Mouse (Mus musculus): ENCODE measurements around the gene Pot1b. TPM values are rescaled to one million over a fixed set of nuclear protein-coding genes. Genes with fewer than 3 reads are reported as not detected.

Pot1b gene
- 7.9 and 16.0 TPM in 2 replicates for polyA plus RNA-seq (2011; ENCODE audit: insufficient read depth, insufficient read length, low replicate concordance, missing spikeins)

DNA sequence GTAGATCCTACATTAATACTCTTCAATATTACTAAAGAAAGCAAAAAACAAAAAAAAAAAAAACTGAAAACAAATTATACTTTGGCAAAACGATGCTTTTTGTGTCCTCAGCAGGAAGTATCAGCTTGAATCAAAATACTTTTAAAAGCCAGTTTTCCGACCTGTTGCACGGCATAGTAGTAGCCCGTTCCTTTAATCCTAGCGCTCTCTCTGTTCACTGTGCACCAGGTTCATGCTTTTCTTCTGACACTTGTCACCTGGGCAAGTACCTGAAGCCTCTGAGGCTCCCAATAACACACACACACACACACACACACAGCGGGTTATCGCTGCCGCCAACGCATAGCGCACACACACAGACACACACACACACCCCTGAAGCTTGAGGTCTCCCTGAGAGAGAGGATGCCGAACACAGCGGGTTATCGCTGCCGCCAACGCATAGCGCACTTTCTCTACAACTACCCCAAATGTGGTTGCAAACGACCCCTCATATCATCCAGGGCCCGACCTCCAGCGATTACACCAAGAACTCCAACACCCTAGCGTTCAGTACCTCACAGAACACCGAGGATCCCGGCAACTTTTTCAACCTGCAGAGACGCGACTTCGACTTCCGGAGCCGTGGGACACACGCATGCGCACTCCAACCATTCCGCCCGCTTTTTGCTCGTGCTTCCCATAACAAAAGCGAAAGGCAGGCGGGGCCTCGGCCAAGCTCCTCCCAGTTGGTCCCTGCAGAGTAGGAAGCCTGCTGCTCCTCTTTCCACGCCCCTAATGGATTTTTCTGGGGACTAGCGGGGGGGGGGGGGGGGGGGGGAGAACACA lies at the start of gene Pot1b:
TSS of gene Pot1b (minus strand) at position 645 of the 828 bp plus-strand sequence.
- under 1% methylated on average over 37 of the region's 37 CpGs for WGBS
- TF ChIP-seq POLR2A (IDR thresholded peaks at IDR 0.05; ENCODE audit: borderline replicate concordance, control insufficient read depth, low read depth, low read length): 0 out of 2 replicates have a peak, but pooled peaks have one; percentile 29
- TF ChIP-seq CTCF (IDR thresholded peaks at IDR 0.05; ENCODE audit: control insufficient read depth, insufficient read depth, low read length): no peak; the same call in 1 of the 2 replicates
- Histone ChIP-seq H3K27ac (ENCODE audit: control insufficient read depth, insufficient read depth, low read depth, low read length, poor library complexity) (peak within 1 kb of the TSS; percentile 58), H3K4me3 (replicated peaks; ENCODE audit: control insufficient read depth, low read depth, low read length) (peak within 1 kb of the TSS; percentile 99), H3K4me1 (ENCODE audit: control insufficient read depth, insufficient read depth, low read length) (no peaks in the 10 kb centered on the region)

DNA sequence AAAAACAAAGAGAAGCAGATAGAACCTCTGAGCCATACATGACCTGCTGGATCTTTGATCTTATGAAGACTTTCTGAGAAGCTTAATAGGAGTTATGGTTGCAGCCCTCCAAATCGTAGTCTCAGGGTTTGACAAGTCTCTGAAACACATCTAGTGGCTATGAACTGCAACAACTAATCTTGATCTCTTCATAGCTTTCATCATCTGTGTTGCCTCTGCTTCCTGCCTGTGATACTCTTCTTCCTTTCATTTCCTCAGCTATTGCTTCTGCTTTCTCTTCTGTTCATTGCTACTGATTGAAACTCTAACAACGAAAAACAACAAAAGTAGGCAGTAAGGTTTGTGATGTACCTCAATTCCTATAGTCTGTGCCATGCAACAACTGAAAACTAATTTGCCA lies 38.7 kb upstream of the Pot1b start:
- TF ChIP-seq CTCF (IDR thresholded peaks at IDR 0.05; ENCODE audit: control insufficient read depth, insufficient read depth, low read length) (no peak), POLR2A (IDR thresholded peaks at IDR 0.05; ENCODE audit: borderline replicate concordance, control insufficient read depth, low read depth, low read length) (no peak)
- H3K4me1 ChIP-seq (ENCODE audit: control insufficient read depth, insufficient read depth, low read length): no peaks in the 10 kb centered on the region

DNA sequence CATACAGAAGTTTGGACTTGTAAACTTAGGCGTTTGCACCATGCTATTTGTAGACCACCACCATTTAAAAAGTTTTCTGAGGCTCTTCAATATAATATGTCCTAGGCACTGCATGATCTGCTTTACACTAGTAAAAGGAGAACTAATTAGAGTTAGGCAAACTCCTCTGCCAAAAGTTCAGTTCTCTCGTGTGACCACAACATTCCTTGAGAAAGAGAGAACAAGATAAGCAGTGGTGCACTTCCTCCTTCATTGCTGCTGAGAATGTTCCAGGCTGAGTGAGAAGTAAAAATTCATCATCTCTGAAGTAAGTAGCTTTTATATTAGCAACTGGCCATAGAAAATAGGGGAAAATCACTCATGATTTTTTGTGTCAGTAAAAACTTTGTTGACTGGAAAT lies 37.4 kb upstream of the Pot1b start, which contains the start of gene Adgre4:
TSS of gene Adgre4 (plus strand) at position 199 of the 400 bp plus-strand sequence.
- 9% methylated on average over 2 of the region's 2 CpGs for WGBS
- Histone ChIP-seq H3K27ac (ENCODE audit: control insufficient read depth, insufficient read depth, low read depth, low read length, poor library complexity) (no peak within 1 kb of the TSS), H3K4me1 (ENCODE audit: control insufficient read depth, insufficient read depth, low read length) (no peaks in the 10 kb centered on the region), H3K4me3 (replicated peaks; ENCODE audit: control insufficient read depth, low read depth, low read length) (no peak within 1 kb of the TSS)
- no peak for TF ChIP-seq CTCF (IDR thresholded peaks at IDR 0.05; ENCODE audit: control insufficient read depth, insufficient read depth, low read length)
- TF ChIP-seq POLR2A (IDR thresholded peaks at IDR 0.05; ENCODE audit: borderline replicate concordance, control insufficient read depth, low read depth, low read length): no peak

More for the DNA sequence above, 38.7 kb upstream of the Pot1b start:
- Histone ChIP-seq H3K27ac (ENCODE audit: control insufficient read depth, insufficient read depth, low read depth, low read length, poor library complexity) (no peak overlapping the region), H3K4me3 (replicated peaks; ENCODE audit: control insufficient read depth, low read depth, low read length) (no peak overlapping the region)
- 14% methylated on average over 2 of the region's 2 CpGs for WGBS

DNA sequence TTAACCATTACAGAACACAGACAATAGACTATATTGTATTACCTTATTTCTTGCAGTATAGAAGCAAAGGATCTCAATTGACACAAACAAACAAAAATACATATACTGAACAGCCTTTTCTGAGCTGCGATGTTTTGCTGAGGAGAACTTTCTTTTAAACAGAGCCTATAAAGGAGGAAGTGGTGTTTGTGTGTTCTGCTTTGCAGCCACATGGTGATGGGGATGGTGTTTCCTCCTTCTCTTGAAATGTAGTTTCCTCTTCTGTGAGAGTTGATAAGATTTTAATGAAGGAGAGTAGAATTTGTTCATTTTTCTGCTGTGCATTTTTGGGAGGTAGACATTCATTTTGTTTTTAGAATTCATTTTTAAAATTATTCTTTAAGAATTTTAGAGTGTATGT lies 24.2 kb upstream of the Pot1b start:
- 4% methylated on average over 1 of the region's 1 CpGs for WGBS
- Histone ChIP-seq H3K27ac (ENCODE audit: control insufficient read depth, insufficient read depth, low read depth, low read length, poor library complexity) (no peak overlapping the region), H3K4me1 (ENCODE audit: control insufficient read depth, insufficient read depth, low read length) (no peaks in the 10 kb centered on the region; the same call in 1 of the 2 replicates), H3K4me3 (replicated peaks; ENCODE audit: control insufficient read depth, low read depth, low read length) (no peak overlapping the region)
- no peak for TF ChIP-seq POLR2A (IDR thresholded peaks at IDR 0.05; ENCODE audit: borderline replicate concordance, control insufficient read depth, low read depth, low read length)
- TF ChIP-seq CTCF (IDR thresholded peaks at IDR 0.05; ENCODE audit: control insufficient read depth, insufficient read depth, low read length): no peak

DNA sequence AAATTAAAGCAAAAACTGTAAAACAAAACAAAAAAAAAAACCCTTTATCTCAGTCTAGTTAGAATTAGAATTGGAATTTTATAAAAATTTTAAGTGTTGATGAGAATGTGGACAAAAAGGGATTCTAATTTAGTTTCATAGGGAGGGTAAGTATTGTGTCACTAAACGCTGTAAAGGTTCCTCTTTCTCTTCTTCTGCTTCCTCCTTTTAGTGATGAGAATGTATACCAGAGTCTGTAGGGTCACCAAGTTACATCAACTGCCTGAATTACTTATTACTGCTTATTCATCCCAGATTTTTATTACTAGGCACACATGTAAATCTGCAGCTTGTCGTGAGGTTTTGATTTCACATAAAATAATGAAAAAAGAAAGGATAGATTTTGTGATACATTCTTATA lies 13.8 kb upstream of the Pot1b start:
- H3K4me1 ChIP-seq (ENCODE audit: control insufficient read depth, insufficient read depth, low read length): no peaks in the 10 kb centered on the region; the same call in 1 of the 2 replicates
- H3K4me3 ChIP-seq (replicated peaks; ENCODE audit: control insufficient read depth, low read depth, low read length): no peak overlapping the region
- WGBS: 5% methylated on average over 2 of the region's 2 CpGs
- H3K27ac ChIP-seq (ENCODE audit: control insufficient read depth, insufficient read depth, low read depth, low read length, poor library complexity): no peak overlapping the region
- no peak for TF ChIP-seq POLR2A (IDR thresholded peaks at IDR 0.05; ENCODE audit: borderline replicate concordance, control insufficient read depth, low read depth, low read length)
- no peak for TF ChIP-seq CTCF (IDR thresholded peaks at IDR 0.05; ENCODE audit: control insufficient read depth, insufficient read depth, low read length)

DNA sequence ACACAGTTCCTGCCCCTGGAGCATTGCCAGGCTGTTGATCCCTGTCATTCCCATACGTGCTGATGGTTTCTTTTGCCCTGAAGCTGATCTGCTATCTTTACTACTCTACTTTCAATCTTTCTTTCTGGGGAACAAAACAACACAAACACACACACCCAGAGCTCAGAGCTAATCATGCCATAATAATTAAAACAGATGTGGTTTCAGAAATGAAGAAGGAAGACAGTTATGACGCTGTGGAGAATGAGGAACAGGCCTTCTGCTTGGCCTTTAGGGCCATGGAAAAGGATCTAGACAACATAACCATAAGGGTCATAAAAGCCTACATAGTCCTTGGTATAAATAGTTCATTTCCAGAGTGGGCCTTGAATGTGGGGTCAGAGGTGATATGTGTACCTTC lies 9.8 kb upstream of the Pot1b start:
- no peak overlapping the region for H3K27ac ChIP-seq (ENCODE audit: control insufficient read depth, insufficient read depth, low read depth, low read length, poor library complexity)
- WGBS: 9% methylated on average over 2 of the region's 2 CpGs
- TF ChIP-seq POLR2A (IDR thresholded peaks at IDR 0.05; ENCODE audit: borderline replicate concordance, control insufficient read depth, low read depth, low read length) (no peak), CTCF (IDR thresholded peaks at IDR 0.05; ENCODE audit: control insufficient read depth, insufficient read depth, low read length) (no peak)
- no peak overlapping the region for H3K4me3 ChIP-seq (replicated peaks; ENCODE audit: control insufficient read depth, low read depth, low read length)
- H3K4me1 ChIP-seq (ENCODE audit: control insufficient read depth, insufficient read depth, low read length): no peaks in the 10 kb centered on the region; the same call in 1 of the 2 replicates

DNA sequence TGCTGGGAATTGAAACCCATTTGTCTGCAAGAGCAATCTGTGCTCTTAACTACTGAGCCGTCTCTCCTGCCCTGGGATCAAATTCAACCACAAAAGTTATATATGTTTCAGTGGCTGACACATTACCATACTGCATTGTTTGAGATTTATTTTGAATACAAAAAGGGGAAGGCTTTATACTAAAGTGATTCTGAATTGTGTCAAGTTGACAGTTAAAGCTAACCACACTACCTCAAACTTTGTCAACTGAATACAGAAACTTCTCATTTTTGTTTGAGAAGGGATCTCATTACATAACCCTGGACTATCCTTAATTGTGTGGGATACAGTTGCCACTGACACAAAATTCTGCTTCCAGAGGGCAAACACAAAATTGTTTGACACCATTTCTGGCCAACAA lies 8.8 kb upstream of the Pot1b start:
- 3% methylated on average over 1 of the region's 1 CpGs for WGBS
- Histone ChIP-seq H3K4me1 (ENCODE audit: control insufficient read depth, insufficient read depth, low read length) (no peaks in the 10 kb centered on the region; the same call in 1 of the 2 replicates), H3K4me3 (replicated peaks; ENCODE audit: control insufficient read depth, low read depth, low read length) (no peak overlapping the region), H3K27ac (ENCODE audit: control insufficient read depth, insufficient read depth, low read depth, low read length, poor library complexity) (no peak overlapping the region)
- TF ChIP-seq CTCF (IDR thresholded peaks at IDR 0.05; ENCODE audit: control insufficient read depth, insufficient read depth, low read length): no peak
- TF ChIP-seq POLR2A (IDR thresholded peaks at IDR 0.05; ENCODE audit: borderline replicate concordance, control insufficient read depth, low read depth, low read length): no peak

DNA sequence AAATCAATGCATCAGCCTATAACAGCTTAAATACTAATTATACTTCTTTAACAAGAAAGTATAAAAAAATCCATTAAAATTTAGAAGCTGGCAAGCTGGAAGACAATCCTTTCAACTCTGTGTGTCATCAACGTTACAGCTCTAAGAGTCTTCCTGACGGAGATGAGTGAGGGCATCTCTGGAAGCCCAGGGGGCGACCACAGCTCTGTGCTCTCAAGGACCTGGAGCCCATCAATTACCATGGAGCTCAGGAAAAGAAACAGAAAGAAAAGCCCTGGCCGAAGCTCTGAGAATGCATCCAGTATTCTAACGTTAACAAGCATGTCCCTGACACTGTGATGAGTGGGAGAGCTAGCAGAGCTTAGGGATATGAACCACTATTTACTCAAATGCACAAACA lies 9.6 kb downstream of the Pot1b start:
- TF ChIP-seq CTCF (IDR thresholded peaks at IDR 0.05; ENCODE audit: control insufficient read depth, insufficient read depth, low read length) (no peak), POLR2A (IDR thresholded peaks at IDR 0.05; ENCODE audit: borderline replicate concordance, control insufficient read depth, low read depth, low read length) (no peak)
- WGBS: 85% methylated on average over 5 of the region's 5 CpGs

More for the DNA sequence above, 9.6 kb downstream of the Pot1b start:
- Histone ChIP-seq H3K4me1 (ENCODE audit: control insufficient read depth, insufficient read depth, low read length) (no peaks in the 10 kb centered on the region), H3K27ac (ENCODE audit: control insufficient read depth, insufficient read depth, low read depth, low read length, poor library complexity) (no peak overlapping the region), H3K4me3 (replicated peaks; ENCODE audit: control insufficient read depth, low read depth, low read length) (no peak overlapping the region)
